Mouse (Mus musculus) stomach, adult 2 months (tissue): Measurements from ENCODE around the gene Pnpla6. TPM values are rescaled to one million over a fixed set of nuclear protein-coding genes. Genes with fewer than 3 reads are reported as not detected.

Source experiments
- polyA plus RNA-seq: library from polyadenylated mRNA; depleted of rRNA; stranded (reverse); fragments of >200 nt; gene quantifications from 2 replicates; pipeline ENCODE4 v1.2.3, GENCODE M21; 2012; rRNA removed

Gene Pnpla6
- polyA plus RNA-seq, result 24.4 and 27.9 TPM in 2 replicates

GRCm38 (mm10) chr8:3515260-3515671 is at the start of gene Pnpla6:
TSS of gene Pnpla6 (plus strand) at chr8:3515384.

GRCm38 (mm10) chr8:3467006-3467885 is 47.9 kb upstream of the Pnpla6 start, which contains the start of gene Pex11g:
TSS of gene Pex11g (minus strand) at chr8:3467680.

GRCm38 (mm10) chr8:3470562-3470961 is 44.6 kb upstream of the Pnpla6 start, which contains the start of gene Tex45:
TSS of gene Tex45 (plus strand) at chr8:3470862.

DNA sequence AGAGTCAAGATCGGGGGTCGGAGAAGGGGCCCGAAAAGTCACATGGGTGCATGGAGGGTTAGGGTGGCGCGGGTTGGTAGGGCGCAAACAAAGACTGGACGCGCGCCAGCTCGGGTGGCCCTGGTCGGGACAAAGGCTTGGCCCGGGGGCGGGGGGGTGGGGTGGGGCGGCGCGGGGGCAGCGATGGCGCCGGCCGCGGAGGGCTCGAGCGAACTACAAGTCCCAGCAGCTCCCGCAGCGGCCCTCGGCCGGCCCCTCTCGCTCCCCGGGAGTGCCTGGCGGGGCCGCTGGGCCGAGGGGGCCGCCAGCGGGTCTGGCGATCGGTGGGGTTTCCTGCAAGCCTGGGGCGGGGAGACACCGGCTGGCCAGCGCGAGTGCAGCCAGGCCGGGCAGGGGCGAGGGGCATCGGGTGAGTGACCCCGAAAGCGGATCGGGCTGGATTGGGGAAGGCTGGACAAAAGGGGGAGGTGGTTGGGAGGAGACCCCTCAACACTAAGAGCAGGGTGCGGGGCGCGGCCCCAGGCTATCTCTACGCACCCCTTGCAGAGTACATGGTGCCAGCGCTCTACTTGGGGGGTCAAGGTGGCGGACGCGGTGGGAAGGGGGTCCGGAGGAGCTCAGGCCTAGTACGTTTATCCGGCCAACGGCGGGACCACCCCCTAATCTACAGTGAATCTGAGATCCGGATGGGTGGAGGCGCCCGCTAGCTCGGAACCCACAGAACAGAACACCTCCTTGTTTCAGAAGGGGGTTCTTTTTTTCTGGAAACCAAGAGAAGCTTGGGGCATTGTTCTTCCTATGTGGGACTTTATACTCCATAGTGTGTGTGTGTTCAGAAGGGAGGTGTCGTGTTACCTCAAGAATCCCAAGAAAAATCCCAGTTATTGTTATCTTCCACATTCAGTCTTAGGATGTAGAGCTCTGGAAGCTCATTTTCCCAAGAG is 22.0 kb upstream of the Pnpla6 start, which contains the start of gene Zfp358:
Gene Zfp358, plus strand, starts transcription at position 238 of the 944 bp plus-strand sequence.

DNA sequence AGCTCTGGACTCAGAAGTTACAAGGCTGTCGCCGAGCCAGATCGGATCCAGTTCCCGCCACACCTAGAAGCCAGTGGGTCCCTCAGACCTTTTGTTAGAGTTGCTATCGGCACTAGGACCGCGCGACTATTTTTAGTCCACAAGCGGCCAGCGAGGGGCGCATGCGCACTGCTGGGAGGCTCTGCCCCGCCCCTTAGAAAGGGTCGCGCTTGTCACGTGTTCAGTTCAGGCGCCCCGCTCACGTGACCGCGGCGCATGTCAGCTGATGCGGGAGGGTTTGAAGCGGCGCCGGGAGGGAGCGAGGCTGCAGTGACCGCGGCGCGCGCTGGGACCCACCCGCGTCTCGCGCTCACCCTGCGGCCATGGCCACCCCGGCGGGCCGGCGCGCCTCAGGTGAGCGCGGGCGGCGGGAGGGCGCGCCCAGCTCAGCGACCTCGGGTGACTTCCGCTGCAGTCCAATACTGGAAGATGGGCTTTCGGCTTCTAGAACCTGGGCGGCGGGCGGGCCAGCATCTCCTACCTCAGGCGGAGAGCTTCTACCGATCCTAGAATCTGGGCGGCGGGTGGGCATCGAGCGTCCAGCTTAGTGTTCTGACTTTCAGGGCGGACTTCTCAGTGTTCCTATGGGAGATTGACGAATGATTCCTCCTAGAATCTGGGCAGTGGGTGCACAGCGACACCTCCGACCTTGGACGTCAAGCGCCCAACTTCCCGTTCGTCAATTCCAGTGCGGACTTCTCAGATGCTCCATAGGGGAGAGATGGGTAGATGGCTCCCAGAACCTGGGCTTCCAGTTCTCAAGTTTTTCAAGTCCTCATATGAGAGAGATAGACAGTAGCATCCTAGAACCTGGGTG is 14.7 kb upstream of the Pnpla6 start, which contains the start of gene Mcoln1:
Gene Mcoln1, plus strand, starts transcription at position 223 of the 856 bp plus-strand sequence.

GRCm38 (mm10) chr8:3567641-3568371 is 52.6 kb downstream of the Pnpla6 start, which contains the start of gene C330021F23Rik:
TSS of gene C330021F23Rik (plus strand) at chr8:3567990.

DNA sequence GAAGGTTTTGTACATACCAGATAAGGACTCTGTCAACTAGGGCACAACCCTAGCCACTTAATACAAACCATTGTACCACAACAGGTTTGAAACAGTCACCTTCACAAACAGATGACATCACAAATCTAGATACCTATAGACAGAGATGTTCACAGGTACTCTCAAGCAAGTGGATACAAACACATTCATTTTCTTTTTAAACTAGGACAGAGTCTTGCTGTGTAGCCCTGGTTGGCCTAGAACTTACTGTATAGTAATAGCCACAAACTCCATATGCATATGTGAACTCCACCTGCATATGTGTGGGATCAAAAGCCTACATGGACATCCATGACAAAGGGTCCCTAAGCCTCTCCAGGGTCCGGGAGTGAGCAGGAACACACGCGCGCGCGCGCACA is 71.8 kb downstream of the Pnpla6 start, which contains the start of gene Camsap3:
Gene Camsap3, plus strand, starts transcription at position 301 of the 398 bp plus-strand sequence.

Other genes with a start within 250 kb of the Pnpla6 start
- gene Insr, start 235.8 kb upstream of the Pnpla6 start, polyA plus RNA-seq, result 2.9 and 6.4 TPM in 2 replicates
- gene A430078G23Rik, start 162.0 kb upstream of the Pnpla6 start, polyA plus RNA-seq, result 0.08 and 0.29 TPM in 2 replicates
- gene Arhgef18, start 122.4 kb upstream of the Pnpla6 start, polyA plus RNA-seq, result 18.9 and 21.2 TPM in 2 replicates
- gene Pex11g, start 47.7 kb upstream of the Pnpla6 start, polyA plus RNA-seq, result 7.2 and 10.4 TPM in 2 replicates
- gene Tex45, start 44.5 kb upstream of the Pnpla6 start, polyA plus RNA-seq, result 0.04 and 0.67 TPM in 2 replicates
- 25.1 and 33.9 TPM in 2 replicates for gene Zfp358, start 22.2 kb upstream of the Pnpla6 start, polyA plus RNA-seq
- 245 and 262 TPM in 2 replicates for gene Mcoln1, start 14.9 kb upstream of the Pnpla6 start, polyA plus RNA-seq
- gene C330021F23Rik, start 52.6 kb downstream of the Pnpla6 start, polyA plus RNA-seq, result 0.10 TPM in 1 of 2 replicates, not detected in the other
- gene Camsap3, start 71.9 kb downstream of the Pnpla6 start, polyA plus RNA-seq, result 68.5 and 86.0 TPM in 2 replicates
- gene Xab2, start 105.9 kb downstream of the Pnpla6 start, polyA plus RNA-seq, result 19.5 and 20.3 TPM in 2 replicates
- gene Pet100, start 106.2 kb downstream of the Pnpla6 start, polyA plus RNA-seq, result 2.4 and 3.1 TPM in 2 replicates
- not detected in 2 replicates for gene Pcp2, start 110.2 kb downstream of the Pnpla6 start, polyA plus RNA-seq
- gene Stxbp2, start 115.6 kb downstream of the Pnpla6 start, polyA plus RNA-seq, result 140 and 167 TPM in 2 replicates
- 0.47 and 2.3 TPM in 2 replicates for gene Retn, start 140.4 kb downstream of the Pnpla6 start, polyA plus RNA-seq
- not detected in 2 replicates for gene Mcemp1, start 150.4 kb downstream of the Pnpla6 start, polyA plus RNA-seq
- 0.49 and 1.4 TPM in 2 replicates for gene Fcor, start 157.0 kb downstream of the Pnpla6 start, polyA plus RNA-seq
- 14.4 and 24.6 TPM in 2 replicates for gene Trappc5, start 160.9 kb downstream of the Pnpla6 start, polyA plus RNA-seq
- 0.03 and 0.15 TPM in 2 replicates for gene Fcer2a, start 178.8 kb downstream of the Pnpla6 start, polyA plus RNA-seq
- 0.08 TPM in 1 of 2 replicates, not detected in the other for gene Clec4g, start 205.3 kb downstream of the Pnpla6 start, polyA plus RNA-seq
- gene Cd209a, start 233.6 kb downstream of the Pnpla6 start, polyA plus RNA-seq, result 0.23 TPM in 1 of 2 replicates, not detected in the other